Mouse (Mus musculus): ENCODE measurements around the gene Dok1.

Dok1 gene

DNA sequence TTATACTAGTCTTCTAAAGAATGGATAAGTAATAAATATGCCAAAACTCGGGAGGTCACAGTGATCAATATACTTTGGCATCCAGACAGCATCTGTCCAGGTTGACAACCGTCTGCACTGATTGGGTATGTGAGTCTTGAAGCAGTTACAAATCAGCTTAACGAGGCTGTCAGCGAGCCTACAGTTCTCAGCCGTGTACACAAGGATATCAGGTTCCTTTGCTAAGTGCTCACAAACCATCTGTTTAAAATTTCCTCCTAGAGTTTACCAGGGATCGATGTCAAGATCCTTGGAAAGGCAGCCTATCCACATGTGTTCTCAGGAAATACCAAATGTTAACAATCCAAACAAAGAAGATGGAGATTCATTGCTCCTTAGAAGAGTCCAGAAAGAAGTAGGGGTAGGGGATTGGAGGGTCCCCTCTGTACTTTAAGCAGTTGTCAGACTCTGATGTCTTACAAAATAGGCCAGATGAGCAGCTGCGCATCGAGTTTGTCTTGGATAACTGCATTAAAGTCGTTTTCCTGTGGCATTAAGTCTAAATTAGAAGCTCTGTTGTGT, 45.8 kb downstream of the Dok1 start:
- in situ Hi-C loops (cut with MseI, MboI): loop anchor here in 1 of 2 experiments (25.0 kb wide), 1 partner anchor 100 kb away; the partner anchor contains the start of genes Lbx2 and Pcgf1

Data from mouse trophoblast stem cell (cell line).